Mouse (Mus musculus) midbrain, embryonic 11.5 days (tissue): ENCODE results near the gene Ufl1. TPM values are rescaled to one million over a fixed set of nuclear protein-coding genes. Genes with fewer than 3 reads are reported as not detected.

ENCODE experiments used
- polyA plus RNA-seq: library from polyadenylated mRNA; unstranded; fragments of >200 nt; fragmentation: Nextera tagmentation; extraction: Ambion mirVana; gene quantifications from 2 replicates; pipeline ENCODE4 v1.2.1, GENCODE M21; 2014

Gene Ufl1
- polyA plus RNA-seq, 1 experiment from 2014 or later: 37.4 TPM

Other genes with a start within 250 kb of the Ufl1 start
- not detected in 2 replicates for gene Fhl5, start 38.9 kb downstream of the Ufl1 start, polyA plus RNA-seq